Mouse (Mus musculus) cerebellum, adult 2 months (tissue): Measurements from ENCODE around the gene Klhdc4.

ENCODE experiments used
- CTCF ChIP-seq: fragments of 200-500 bp; IDR thresholded peaks from 2 replicates; pipeline ENCODE4 v1.5.1; 2011; ENCODE audit warnings: low read depth, mild to moderate bottlenecking, control low read depth, low read length, moderate library complexity, borderline replicate concordance; ENCODE audit not compliant: insufficient read depth
- POLR2A ChIP-seq: fragments of 200-500 bp; IDR thresholded peaks from 2 replicates; pipeline ENCODE4 v1.6.1; 2011; ENCODE audit warnings: low read length, control low read depth, borderline replicate concordance; ENCODE audit not compliant: insufficient read depth

GRCm38 (mm10) chr8:121798401-121798800 is 31.0 kb downstream of the Klhdc4 start:
- TF ChIP-seq CTCF: no peak
- TF ChIP-seq POLR2A: no peak
